Mouse (Mus musculus) urinary bladder, postnatal 4 days (tissue): ENCODE measurements around the gene Gm21983.

Experiments used
- DNase-seq, 2 experiments: peaks; one replicate each; pipeline ENCODE4 v3.0.0; 2021 to 2022; ENCODE audit warnings: low spot score in 2 of 2

Gene Gm21983

DNA sequence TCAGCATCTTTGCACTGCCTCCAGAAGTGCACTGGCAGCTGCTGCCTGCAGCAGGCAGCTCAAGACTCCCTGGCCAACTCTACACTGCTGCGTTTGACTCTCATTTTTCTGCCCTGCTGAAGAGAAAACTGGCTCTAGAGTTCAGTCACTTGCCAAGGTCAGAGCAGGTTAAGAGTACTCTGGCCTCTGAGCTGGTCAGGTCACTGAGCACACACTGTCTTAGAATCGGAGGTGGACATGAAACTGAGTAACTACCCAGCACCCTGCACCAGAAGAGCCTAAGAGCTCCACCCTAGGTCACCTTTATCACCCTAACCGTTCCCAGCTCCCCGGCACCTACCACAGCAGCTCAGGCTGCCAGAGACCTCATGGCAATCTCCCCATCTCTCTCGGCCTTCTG lies 5.1 kb upstream of the Gm21983 start:
- DNase-seq, result no peak

GRCm38 (mm10) chr7:27184964-27185363 lies 4.1 kb upstream of the Gm21983 start:
- DNase-seq, result no peak

DNA sequence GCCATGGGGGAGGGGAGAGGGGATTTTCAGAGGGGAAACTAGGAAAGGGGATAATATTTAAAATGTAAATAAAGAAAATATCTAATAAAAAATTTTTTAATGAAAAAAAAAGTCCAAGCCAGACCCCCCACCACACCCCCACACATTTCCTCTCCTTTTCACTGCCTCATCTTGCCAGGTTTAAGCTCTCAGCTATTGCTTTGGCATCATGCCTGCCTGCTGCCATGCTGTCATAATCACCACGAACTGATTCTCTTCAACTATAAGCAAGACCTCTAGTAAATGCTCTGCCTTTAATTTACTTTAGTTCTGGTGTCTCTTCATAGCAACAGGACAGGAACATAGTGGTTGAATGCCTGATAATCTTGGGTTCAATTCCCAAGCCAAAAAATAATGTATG lies 1.6 kb upstream of the Gm21983 start:
- DNase-seq, result no peak

DNA sequence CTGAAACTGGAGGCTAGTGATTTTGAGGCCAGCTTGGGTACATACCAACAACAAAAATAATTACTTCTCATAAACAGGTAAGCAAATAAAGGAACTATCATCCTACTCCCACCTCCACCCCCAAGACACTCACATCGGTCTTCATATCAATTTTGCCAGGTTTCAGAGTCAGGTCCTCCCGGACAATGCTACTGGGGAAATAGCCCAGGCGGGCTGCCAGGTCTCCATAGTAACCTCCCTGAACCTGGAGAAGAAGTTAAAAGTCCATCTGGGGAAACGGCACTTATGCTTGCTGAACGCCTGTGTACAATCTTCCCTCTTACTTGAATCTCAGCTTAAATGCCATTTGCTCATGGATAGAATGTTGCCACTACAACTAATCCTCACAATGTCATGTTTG lies 850 bp downstream of the Gm21983 start:
- no peak for DNase-seq

- no peak for DNase-seq
Measured at GRCm38 (mm10) chr7:27179217-27179918, 1.5 kb downstream of the Gm21983 start.

GRCm38 (mm10) chr7:27178324-27179216 lies 2.3 kb downstream of the Gm21983 start, which contains the start of gene Rab4b:
Rab4b (minus strand) TSS chr7:27178896.
- DNase-seq, result peak; percentile 99

- no peak for DNase-seq
Measured at GRCm38 (mm10) chr7:27177942-27178323, 3.0 kb downstream of the Gm21983 start.

DNA sequence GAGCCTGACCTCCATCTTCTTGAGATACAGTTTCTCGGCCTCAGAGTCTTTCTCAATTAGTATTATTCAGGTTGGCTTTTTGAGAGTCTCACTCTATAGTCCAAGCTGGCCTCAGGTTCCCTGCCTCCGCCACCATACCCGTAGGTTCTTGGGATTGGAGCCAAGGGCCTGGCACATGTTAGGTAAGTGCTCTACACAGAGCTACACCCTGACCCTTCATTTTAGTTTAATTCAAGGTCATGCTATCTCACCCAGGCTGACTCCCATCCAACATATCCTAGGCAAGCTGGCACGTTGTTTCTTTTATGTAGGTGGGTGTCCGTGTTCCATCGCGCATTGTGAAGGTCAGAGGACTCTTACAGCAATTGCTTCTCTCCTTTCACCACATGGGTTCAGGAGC lies 6.0 kb downstream of the Gm21983 start:
- no peak for DNase-seq

DNA sequence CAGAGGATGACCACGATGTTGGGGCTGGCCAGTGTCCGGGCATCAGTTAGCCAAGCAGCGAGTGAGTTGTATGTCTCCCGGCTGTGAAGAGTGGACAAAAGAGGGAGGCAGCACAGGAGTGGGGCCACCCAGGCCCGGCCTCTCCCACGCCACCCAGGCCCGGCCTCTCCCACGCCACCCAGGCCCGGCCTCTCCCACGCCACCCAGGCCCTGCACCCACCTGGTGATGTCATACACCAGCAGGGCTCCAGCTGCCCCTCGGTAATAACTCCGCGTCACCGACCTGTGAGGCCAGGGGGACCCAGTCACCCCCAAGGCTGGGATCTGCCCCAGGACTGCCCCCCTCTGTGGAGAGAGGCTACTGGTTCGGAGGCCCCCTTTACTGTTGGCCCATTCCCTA lies 6.4 kb downstream of the Gm21983 start:
- DNase-seq, result no peak

DNA sequence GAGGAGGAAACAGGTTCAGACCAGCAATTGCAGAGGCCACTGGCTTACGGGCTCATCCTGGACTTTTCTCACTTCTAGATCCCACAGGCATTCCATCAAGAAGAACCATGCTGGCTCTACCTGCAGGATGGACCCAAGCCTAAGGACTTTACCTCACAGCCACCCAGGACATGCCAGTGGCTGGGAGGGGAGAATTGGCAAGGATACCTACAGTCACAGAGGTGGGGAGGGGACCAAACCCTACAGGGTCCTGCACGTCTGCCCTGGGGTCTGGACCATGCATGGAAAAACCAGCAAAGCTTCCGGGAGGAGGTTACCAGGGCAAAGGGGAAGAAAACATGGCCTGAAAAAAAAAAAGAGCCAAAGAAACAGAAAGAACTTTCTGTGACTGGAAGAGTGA lies 9.9 kb downstream of the Gm21983 start:
- no peak for DNase-seq

GRCm38 (mm10) chr7:27168371-27168770 lies 12.5 kb downstream of the Gm21983 start:
- DNase-seq, result no peak

DNA sequence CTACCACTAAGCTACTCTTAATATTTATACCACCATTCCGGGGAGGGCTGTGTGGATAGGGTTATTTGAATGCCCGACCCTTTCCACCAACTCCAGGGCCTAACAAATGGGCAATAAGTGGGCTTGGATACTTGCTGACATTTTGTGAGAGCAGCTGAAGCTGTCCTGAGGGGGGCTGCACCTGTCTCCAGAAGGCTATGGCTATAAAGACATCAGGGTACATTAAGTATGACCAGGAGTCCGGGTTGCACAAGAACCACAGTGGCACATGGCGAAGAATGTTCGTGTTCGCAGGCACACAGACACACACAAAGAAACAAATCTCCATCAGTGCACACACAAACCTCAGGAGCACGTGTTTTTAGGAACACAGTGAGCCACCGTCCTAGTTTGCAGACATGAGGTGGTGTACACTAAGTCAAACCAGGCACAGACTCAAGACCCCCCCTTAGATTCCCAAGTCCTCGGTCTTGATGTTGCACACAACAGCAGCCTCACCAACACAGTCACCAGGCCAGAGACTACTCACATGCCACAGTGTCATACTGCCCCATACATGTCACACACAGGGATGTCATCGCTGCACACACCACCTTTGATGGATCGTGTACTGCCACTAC lies 13.3 kb downstream of the Gm21983 start:
- DNase-seq, result no peak

GRCm38 (mm10) chr7:27166614-27167474 lies 14.0 kb downstream of the Gm21983 start, which contains the start of gene Egln2:
Egln2 (minus strand) TSS chr7:27166802.
- DNase-seq, result peak; percentile 91 to 95

DNA sequence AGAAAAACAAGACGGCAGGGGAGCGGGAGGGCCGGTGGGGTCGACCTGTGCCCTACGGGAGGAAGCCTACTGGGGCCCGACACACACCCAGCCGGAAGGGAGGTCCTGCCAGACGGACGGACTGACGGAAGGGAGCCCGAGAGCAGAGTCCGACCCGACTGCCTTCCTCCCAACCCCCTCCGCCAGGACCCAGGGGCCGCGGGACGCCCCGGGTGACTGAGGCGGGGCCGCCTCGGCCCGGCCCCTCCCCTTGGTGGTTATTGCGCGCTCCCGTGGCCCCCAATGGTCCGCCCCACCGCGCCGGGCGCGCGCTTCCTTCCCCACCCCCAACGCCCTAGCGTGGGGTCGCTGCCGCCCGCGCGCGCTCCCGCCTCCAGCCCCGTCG lies 14.7 kb downstream of the Gm21983 start:
- DNase-seq, result peak; percentile 84 to 88

GRCm38 (mm10) chr7:27165696-27166095 lies 15.2 kb downstream of the Gm21983 start:
- DNase-seq, result no peak

GRCm38 (mm10) chr7:27165007-27165655 lies 15.8 kb downstream of the Gm21983 start:
- DNase-seq, result no peak

DNA sequence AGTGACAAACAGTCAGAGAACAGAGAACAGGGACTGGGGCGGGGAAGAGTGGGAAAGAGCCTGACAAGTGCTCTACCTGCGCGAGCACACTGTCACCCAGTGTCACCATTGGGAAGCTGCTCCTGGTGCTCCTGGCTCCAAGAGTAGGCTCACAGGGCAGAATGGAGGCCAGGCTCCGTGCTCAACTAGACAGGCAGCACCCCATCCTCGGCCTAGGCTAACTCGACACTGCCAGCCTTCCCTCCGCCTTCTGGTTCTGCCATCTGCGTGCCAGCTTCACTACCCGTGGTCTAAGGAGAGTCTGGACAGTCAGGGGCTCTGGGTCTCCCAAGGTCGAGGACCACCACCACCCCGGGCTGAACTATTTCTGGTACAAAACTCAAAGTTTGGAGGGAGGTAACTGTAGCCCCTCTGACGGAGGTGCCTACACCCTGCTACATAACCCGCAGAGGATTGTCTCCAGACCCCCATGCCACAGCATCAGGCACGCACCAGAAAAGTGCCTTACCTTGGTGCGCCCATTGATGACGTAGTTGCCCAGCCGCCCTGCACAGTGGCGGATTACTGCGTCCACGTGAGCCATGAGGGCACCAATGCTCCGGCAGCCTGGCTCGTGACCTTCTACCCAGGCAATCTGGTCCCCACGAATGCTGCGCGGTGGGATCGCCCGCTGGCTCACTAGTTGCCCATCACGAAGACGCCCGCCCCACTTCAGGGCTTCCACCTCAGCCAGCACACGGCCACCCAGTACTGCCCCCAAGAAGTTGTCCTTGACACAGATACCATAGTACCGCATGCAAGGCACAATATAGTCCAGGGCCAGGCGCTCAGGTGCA lies 16.6 kb downstream of the Gm21983 start:
- DNase-seq, result no peak

- DNase-seq, result no peak
Measured at GRCm38 (mm10) chr7:27163450-27163805, 17.5 kb downstream of the Gm21983 start.

- DNase-seq, result no peak
Measured at GRCm38 (mm10) chr7:27162780-27163449, 18.0 kb downstream of the Gm21983 start.

DNA sequence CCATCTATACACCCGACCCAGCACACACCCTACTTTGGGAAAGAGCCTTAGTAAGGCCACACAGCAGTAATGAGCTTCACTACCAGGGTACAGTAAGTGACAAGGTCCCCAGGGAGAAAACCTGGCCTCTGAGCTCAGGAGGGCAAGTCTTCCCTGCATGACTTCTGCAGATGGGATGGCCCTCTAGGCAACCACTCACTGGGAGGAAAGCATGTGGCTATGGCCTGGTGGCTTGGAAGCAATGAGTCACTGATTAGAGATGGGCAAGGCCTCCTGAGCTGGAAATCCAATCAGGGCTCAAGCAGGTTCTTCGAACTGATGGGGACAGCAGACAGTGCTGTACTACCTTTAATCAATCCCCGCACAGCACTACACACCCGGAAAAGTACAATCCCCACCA lies 19.1 kb downstream of the Gm21983 start:
- DNase-seq, result no peak
